Mouse (Mus musculus): Measurements from ENCODE around the gene Gng8.

DNA sequence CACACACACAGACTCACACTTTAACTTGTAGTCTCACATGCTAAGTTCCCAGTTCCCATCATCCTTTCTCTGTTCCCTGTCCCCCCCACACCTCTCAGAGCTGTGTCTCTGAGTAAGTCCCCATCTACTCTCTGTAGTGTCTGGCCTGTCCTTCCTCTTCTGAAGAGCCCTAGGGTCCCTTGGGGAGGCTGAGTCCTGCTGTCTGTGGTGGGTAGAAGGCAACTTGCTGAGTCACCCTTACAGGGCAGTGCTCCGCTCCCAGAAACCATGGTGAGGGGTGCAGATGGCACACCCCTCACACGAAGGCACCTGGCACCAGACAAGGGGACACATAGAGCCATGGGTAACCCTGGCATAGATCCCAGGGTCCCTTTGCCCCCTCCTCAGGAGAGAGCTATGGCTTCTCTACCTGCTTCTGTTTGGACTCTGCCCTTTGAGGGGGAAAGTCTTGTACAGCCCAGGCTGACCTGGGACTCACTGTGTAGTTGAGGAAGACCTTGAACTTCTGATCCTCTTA lies 11.9 kb downstream of the Gng8 start:
- TF ChIP-seq CTCF (IDR thresholded peaks at IDR 0.05; ENCODE audit: low read depth, low read length) (no peak), TAL1 (conservative IDR thresholded peaks at IDR 0.05; ENCODE audit: low read depth, low read length) (no peak), GATA1 (IDR thresholded peaks at IDR 0.05; ENCODE audit: borderline replicate concordance, low read length) (no peak), GATA2 (IDR thresholded peaks at IDR 0.05; ENCODE audit: borderline replicate concordance, low read depth, low read length) (no peak), POLR2AphosphoS5 (IDR thresholded peaks at IDR 0.05; ENCODE audit: insufficient replicate concordance, low read depth, low read length) (no peak)

All from G1E (cell line).